Mouse (Mus musculus) hindbrain, embryonic 16.5 days (tissue): Measurements from ENCODE around the gene Atg9b. TPM values are rescaled to one million over a fixed set of nuclear protein-coding genes. Genes with fewer than 3 reads are reported as not detected.
"Not testable (repeated sequence)": the region's sequence is repeated elsewhere in the genome, so short reads cannot be mapped to it uniquely, and the experiment has no call there.

Source experiments
- ATAC-seq: fragments of 200-750 bp; cut with Nextera tagmentation; 2 replicates; pipeline ENCODE4 v1.8.0; 2017; ENCODE audit warnings: moderate TSS enrichment, moderate library complexity
- H3K27ac ChIP-seq: fragments of 300-500 bp; sonication (generic); 2 replicates; pipeline ENCODE4 v1.5.1; 2014; ENCODE audit warnings: low read depth, mild to moderate bottlenecking, control low read depth, low read length, moderate library complexity
- H3K27me3 ChIP-seq: fragments of 300-500 bp; sonication (generic); replicated peaks from 2 replicates; pipeline ENCODE4 v1.6.1; 2014; ENCODE audit warnings: low read length; ENCODE audit not compliant: control insufficient read depth, insufficient read depth
- H3K36me3 ChIP-seq: fragments of 300-500 bp; sonication (generic); 2 replicates; pipeline ENCODE4 v1.6.1; 2014; ENCODE audit warnings: mild to moderate bottlenecking, low read length, moderate library complexity, mixed read lengths; ENCODE audit not compliant: control insufficient read depth, insufficient read depth
- H3K4me1 ChIP-seq: fragments of 300-500 bp; sonication (generic); 2 replicates; pipeline ENCODE4 v1.6.1; 2014; ENCODE audit warnings: low read depth, low read length; ENCODE audit not compliant: control insufficient read depth, insufficient read depth
- H3K4me2 ChIP-seq: fragments of 300-500 bp; sonication (generic); 2 replicates; pipeline ENCODE4 v1.6.1; 2014; ENCODE audit warnings: mild to moderate bottlenecking, low read length, control low read depth, moderate library complexity
- H3K4me3 ChIP-seq: fragments of 300-500 bp; sonication (generic); 2 replicates; pipeline ENCODE4 v1.5.1; 2014; ENCODE audit warnings: mild to moderate bottlenecking, low read length, control low read depth, moderate library complexity
- H3K9ac ChIP-seq: fragments of 300-500 bp; sonication (generic); 2 replicates; pipeline ENCODE4 v1.6.1; 2014; ENCODE audit warnings: low read depth, mild to moderate bottlenecking, control low read depth, low read length, moderate library complexity
- H3K9me3 ChIP-seq: fragments of 300-500 bp; sonication (generic); 2 replicates; pipeline ENCODE4 v1.6.1; 2014; ENCODE audit warnings: mild to moderate bottlenecking, low read length, moderate library complexity; ENCODE audit not compliant: control insufficient read depth
- WGBS: fragments of 180-500 bp; shearing (Covaris S2); extraction: QIAGEN DNeasy Blood & Tissue Kit; methylation state at CpG from one replicate; pipeline ENCODE4 v1.1.7; 2014; 5-methylcytosine and 5-hydroxymethylcytosine counted together
- polyA plus RNA-seq: library from polyadenylated mRNA; unstranded; fragments of >200 nt; fragmentation: Nextera tagmentation; extraction: Ambion mirVana; gene quantifications from 2 replicates; pipeline ENCODE4 v1.2.1, GENCODE M21; 2015

Atg9b gene
- polyA plus RNA-seq, 1 experiment from 2014 or later, result 4.6 TPM

DNA sequence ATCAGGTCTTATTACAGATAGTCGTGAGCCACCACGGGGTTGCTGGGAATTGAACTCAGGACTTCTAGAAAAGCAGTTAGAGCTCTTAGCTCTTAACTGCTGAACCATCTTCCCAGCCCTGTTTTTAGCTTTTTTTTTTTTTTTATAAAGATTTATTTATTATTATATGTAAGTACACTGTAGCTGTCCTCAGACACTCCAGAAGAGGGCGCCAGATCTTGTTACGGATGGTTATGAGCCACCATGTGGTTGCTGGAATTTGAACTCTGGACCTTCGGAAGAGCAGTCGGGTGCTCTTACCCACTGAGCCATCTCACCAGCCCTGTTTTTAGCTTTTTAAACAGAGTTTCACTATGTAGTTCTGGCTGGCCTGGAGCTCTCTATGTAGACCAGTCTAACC is 4.3 kb upstream of the Atg9b start:
- not testable (repeated sequence) for H3K36me3 ChIP-seq, H3K4me2 ChIP-seq, ATAC-seq, H3K4me3 ChIP-seq, H3K4me1 ChIP-seq, H3K9me3 ChIP-seq, H3K27me3 ChIP-seq, H3K27ac ChIP-seq, H3K9ac ChIP-seq
- 90% methylated on average over 6 of the region's 6 CpGs for WGBS

DNA sequence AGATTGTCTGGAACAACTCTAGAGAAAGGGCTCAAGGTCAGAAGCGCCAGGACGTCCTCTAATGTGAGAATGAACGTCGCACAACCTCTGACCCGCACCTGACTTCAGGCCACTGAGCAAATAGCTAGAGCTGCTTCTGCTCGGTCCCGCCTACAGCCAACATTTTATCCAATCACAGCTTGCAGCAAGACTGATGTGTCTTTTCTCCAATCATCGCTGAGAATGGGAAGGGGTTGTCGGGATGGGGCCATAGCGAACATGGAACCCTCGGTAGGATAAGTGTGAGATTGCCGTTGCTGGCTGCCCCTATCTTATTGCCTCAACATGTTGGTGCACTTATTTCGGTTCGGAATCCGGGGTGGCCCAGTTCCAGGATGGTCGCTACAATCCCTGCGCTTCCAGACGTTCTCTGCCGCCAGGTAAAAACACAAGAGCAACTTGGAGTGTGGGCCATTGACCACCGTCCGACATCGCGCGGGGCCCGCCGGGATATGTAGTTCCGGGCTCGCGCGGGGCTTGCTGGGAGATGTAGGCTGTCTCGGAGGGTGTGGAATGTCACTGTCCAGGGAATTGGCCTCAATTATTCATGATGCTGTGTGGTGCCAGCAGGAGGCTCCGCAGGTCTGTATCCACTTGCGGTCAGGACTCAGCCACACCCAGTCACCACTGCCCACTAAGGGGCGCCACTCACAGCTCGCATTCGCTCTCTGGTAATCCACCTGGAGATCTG is 2.4 kb upstream of the Atg9b start:
- Histone ChIP-seq H3K9ac (peak overlapping the region; percentile 71), H3K27me3 (peaks cover 3% of the 10 kb centered on the region), H3K36me3 (no peaks in the 10 kb centered on the region), H3K4me3 (peak overlapping the region; percentile 66), H3K27ac (peak overlapping the region; percentile 91), H3K4me2 (peak overlapping the region; percentile 62), H3K9me3 (no peaks in the 10 kb centered on the region), H3K4me1 (no peaks in the 10 kb centered on the region)
- peak; percentile 97 for ATAC-seq
- WGBS, result 1% methylated on average over 36 of the region's 36 CpGs

DNA sequence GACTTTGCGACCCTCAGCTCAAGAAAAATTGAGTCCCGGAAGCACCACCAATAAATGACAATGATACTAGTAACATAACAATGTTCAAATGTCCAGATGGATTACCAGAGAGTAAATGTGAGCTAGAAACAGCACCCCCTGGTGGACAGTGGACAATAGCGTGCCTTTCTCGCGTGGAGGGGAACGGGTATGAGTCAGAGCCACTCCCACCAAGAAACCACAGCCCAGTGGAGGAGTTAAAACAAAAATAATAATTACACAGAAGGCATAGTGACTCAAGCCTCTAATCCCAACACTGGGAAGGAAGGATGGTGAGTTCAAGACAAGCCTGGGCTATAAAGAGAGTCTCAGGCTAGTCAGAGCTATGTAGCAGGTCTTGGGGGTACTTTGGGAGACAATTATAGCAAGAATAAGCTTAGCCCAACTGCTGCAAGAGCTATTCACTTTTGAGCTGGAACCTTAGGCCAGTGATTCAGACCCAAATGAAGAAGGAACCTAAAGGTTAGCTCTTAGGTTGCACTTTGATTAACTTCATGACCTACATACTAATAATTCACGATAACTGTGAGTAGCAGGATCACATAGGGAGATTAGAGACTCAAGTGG is 1.6 kb upstream of the Atg9b start, which contains the start of gene Abcb8:
Gene Abcb8 (plus strand): TSS at position 272 of the 606 bp plus-strand sequence.
- 22% methylated on average over 7 of the region's 7 CpGs for WGBS
- no peak for ATAC-seq
- Histone ChIP-seq H3K27me3 (peaks cover 6% of the 10 kb centered on the region), H3K4me2 (peak within 1 kb of the TSS; percentile 62), H3K9me3 (no peaks in the 10 kb centered on the region), H3K27ac (peak within 1 kb of the TSS; percentile 91), H3K4me3 (peak within 1 kb of the TSS; percentile 66), H3K4me1 (peaks cover under 1% of the 10 kb centered on the region; the same call in 1 of the 2 replicates), H3K9ac (peak within 1 kb of the TSS; percentile 71), H3K36me3 (no peaks in the 10 kb centered on the region)

- Histone ChIP-seq H3K27me3 (peaks cover 6% of the 10 kb centered on the region), H3K36me3 (no peaks in the 10 kb centered on the region), H3K27ac (no peak overlapping the region), H3K9me3 (no peaks in the 10 kb centered on the region), H3K9ac (no peak overlapping the region), H3K4me2 (no peak overlapping the region), H3K4me1 (peaks cover 8% of the 10 kb centered on the region), H3K4me3 (no peak overlapping the region)
- ATAC-seq, result no peak
- 75% methylated on average over 7 of the region's 7 CpGs for WGBS
Observed at GRCm38 (mm10) chr5:24392724-24393123, 781 bp upstream of the Atg9b start.

DNA sequence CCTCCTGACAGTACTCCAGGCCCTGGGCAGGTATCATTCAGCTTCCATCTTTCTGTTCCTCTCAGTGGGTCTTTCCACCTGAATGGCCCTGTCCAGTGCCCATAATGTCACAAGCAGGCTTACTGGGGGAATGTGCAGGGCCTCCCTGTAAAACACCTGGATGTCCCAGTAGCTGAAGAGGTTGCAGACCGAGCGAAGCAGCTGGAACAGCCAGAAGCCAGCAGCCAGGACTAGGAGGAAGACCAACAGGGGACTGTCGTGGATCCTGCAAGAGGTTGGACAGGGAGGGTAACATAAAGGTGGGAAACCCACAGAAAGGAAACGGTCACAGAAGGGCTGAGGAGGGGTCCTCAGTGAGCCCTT is 2.3 kb downstream of the Atg9b start:
- Histone ChIP-seq H3K27ac (no peak overlapping the region), H3K27me3 (peaks cover 8% of the 10 kb centered on the region), H3K36me3 (no peaks in the 10 kb centered on the region), H3K4me2 (no peak overlapping the region), H3K4me3 (no peak overlapping the region), H3K9me3 (no peaks in the 10 kb centered on the region), H3K9ac (no peak overlapping the region), H3K4me1 (peaks cover 18% of the 10 kb centered on the region)
- no peak for ATAC-seq
- 83% methylated on average over 4 of the region's 4 CpGs for WGBS

DNA sequence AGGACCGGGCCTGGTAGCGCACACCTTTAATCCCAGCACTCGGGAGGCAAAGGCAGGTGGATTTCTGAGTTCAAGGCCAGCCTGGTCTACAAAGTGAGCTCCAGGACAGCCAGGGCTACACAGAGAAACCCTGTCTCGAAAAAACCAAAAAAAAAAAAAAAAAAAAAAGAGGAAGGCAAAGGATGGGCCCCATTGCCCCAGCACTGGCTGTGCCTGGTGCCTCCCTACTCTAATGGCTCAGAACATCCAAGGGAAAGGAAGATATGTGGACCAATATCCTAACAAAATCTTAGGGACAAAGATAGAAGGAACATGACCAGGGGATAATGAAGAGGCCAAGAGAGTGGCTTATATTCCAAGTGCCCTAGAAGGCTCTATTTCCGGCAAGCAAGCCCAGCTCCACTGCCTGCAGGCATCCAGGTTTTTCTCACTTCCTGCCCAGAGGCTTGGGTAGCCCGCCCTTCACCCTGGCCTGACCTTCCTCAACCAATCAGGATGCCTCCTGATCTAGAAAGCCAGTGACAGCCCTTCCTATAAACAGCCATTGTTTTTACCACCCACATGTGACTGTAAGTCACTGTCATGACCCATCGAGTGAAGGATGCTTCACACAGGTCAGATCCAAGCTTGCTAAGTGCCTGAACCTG is 2.8 kb downstream of the Atg9b start:
- ATAC-seq, result no peak
- Histone ChIP-seq H3K4me1 (peaks cover 22% of the 10 kb centered on the region), H3K27me3 (peaks cover 8% of the 10 kb centered on the region), H3K4me2 (no peak overlapping the region), H3K9me3 (no peaks in the 10 kb centered on the region), H3K4me3 (no peak overlapping the region), H3K27ac (no peak overlapping the region), H3K36me3 (no peaks in the 10 kb centered on the region), H3K9ac (no peak overlapping the region)
- WGBS, result 59% methylated on average over 6 of the region's 7 CpGs

- H3K9me3 ChIP-seq, result no peaks in the 10 kb centered on the region
- H3K4me1 ChIP-seq, result peaks cover 27% of the 10 kb centered on the region
- peak overlapping the region; percentile 67; the same call in 1 of the 2 replicates for H3K27ac ChIP-seq
- peak overlapping the region; percentile 75 for H3K9ac ChIP-seq
- peak overlapping the region; percentile 53 for H3K4me3 ChIP-seq
- H3K4me2 ChIP-seq, result peak overlapping the region; percentile 99
- 0 out of 2 replicates have a peak, but pooled peaks have one; percentile 2 for ATAC-seq
- WGBS, result 24% methylated on average over 25 of the region's 26 CpGs
- H3K27me3 ChIP-seq, result peaks cover 8% of the 10 kb centered on the region
- H3K36me3 ChIP-seq, result no peaks in the 10 kb centered on the region
Observed at GRCm38 (mm10) chr5:24388246-24388915, 3.6 kb downstream of the Atg9b start.

- Histone ChIP-seq H3K27ac (peak overlapping the region; percentile 67; the same call in 1 of the 2 replicates), H3K4me1 (peaks cover 29% of the 10 kb centered on the region), H3K27me3 (peaks cover 8% of the 10 kb centered on the region), H3K9ac (peak overlapping the region; percentile 75), H3K9me3 (no peaks in the 10 kb centered on the region), H3K4me3 (peak overlapping the region; percentile 53), H3K36me3 (no peaks in the 10 kb centered on the region), H3K4me2 (peak overlapping the region; percentile 99)
- under 1% methylated on average over 71 of the region's 73 CpGs for WGBS
- peak; percentile 60 for ATAC-seq
Observed at GRCm38 (mm10) chr5:24387264-24388241, 4.4 kb downstream of the Atg9b start.
